Mouse (Mus musculus): ENCODE data around the gene Celsr1. TPM values are rescaled to one million over a fixed set of nuclear protein-coding genes. Genes with fewer than 3 reads are reported as not detected.

Celsr1 gene
- polyA plus RNA-seq, 1 experiment from 2014 or later, result 4.2 TPM

DNA sequence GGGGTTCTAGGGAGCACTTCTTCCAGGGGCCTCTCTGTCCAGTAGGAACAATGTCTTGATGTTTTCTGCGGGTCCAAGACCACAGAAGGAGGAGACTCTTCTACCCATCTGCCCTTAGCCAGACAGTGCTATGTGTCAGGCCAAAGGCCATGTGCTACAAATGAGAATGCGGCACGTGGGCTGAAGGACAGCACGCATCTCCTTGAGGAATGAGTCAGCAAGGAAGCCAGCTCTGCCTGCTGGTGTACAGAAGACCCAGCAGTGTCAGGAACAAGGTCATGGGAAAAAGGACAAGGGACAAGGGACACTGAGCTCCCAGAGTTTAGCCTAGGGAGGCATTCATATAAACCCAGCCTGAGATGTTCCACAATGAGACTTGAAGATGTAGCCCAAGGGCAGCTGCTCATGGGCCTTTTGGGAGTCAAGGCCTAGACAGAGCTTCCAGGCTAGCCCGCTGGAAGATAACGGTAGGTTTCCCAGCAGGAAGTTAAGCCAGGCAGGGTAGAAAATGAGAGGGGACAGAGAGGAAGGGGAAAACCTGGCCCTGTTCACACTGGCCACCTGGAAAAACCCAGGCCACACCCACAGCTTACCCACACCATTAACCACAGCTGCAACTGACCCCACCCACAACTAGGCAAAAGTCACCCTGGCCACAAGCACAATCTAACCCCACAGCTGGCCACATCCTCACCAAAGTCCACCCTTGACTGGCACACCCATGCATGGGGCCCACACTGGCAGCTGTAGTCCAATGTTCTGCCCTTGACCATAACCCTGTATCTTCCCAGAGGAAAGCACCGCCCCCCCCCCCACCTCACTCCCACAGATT, 124.7 kb downstream of the Celsr1 start:
- Histone ChIP-seq H3K9ac (no peak overlapping the region), H3K27ac (replicated peaks) (0 out of 2 replicates have a peak overlapping the region, but pooled peaks have one; percentile 84)

DNA sequence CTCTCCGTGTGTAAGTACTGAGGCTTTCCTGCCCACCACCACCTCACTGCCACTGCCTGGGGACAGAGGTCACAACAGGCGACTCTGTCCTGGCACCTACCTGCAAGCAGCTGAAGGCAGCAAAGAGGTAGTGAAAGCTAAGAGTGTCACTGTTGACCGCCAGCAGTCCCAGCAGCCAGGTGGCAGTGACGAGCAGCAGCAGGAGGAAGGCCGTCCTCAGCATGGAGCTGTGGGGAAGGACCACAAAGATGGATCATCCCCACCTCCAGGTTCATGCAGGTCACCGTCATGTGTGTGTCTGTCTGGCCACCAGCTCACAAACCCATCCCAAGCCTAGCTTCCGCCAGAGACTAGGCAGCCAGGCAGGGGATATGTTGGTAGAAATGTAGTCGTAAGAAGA, 129.8 kb downstream of the Celsr1 start:
- peaks cover 10% of the 10 kb centered on the region; the same call in 1 of the 2 replicates for H3K36me3 ChIP-seq
- no peak overlapping the region for H3K9ac ChIP-seq
- no peak overlapping the region for H3K27ac ChIP-seq (replicated peaks)
- ATAC-seq (ENCODE audit: insufficient number of reproducible peaks, low FRiP score, low TSS enrichment, low read depth), result no peak
- no peak overlapping the region for H3K4me3 ChIP-seq (replicated peaks)
- no peak overlapping the region for H3K4me2 ChIP-seq (replicated peaks)
- no peaks in the 10 kb centered on the region for H3K9me3 ChIP-seq (replicated peaks)
- no peaks in the 10 kb centered on the region for H3K27me3 ChIP-seq
- H3K4me1 ChIP-seq, result no peaks in the 10 kb centered on the region
- 70% methylated on average over 8 of the region's 8 CpGs for WGBS

More for the DNA sequence above, 124.7 kb downstream of the Celsr1 start:
- whole genome bisulfite sequencing, result 89% methylated on average over 7 of the region's 7 CpGs
- no peak for ATAC-seq (ENCODE audit: insufficient number of reproducible peaks, low FRiP score, low TSS enrichment, low read depth)
- Histone ChIP-seq H3K4me3 (replicated peaks) (no peak overlapping the region), H3K36me3 (no peaks in the 10 kb centered on the region), H3K9me3 (replicated peaks) (no peaks in the 10 kb centered on the region), H3K4me2 (replicated peaks) (no peak overlapping the region), H3K4me1 (peaks cover 13% of the 10 kb centered on the region), H3K27me3 (no peaks in the 10 kb centered on the region)

DNA sequence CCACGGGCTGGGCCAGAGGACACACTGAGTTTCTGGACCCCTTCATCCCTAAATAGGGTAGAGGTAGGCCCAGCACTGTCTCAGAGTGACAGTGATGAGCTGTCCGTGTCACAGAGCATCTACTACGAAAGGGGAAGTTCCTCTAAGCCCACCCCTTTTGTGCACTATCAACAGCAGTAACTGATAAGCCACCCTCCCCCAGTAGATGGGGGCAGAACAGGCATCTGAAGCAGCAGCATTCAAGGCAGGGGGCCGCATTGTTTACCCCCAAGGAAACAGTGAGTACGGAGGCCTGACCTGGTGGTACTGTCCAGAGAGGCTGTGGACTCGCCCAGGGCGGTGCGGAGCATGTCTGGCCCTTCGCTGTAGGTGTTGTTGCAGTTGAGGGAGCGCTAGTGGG, 131.1 kb downstream of the Celsr1 start:
- Histone ChIP-seq H3K4me2 (replicated peaks) (no peak overlapping the region), H3K27me3 (no peaks in the 10 kb centered on the region), H3K27ac (replicated peaks) (no peak overlapping the region), H3K4me3 (replicated peaks) (no peak overlapping the region), H3K4me1 (no peaks in the 10 kb centered on the region), H3K9ac (no peak overlapping the region), H3K9me3 (replicated peaks) (no peaks in the 10 kb centered on the region), H3K36me3 (peaks cover 23% of the 10 kb centered on the region)
- ATAC-seq (ENCODE audit: insufficient number of reproducible peaks, low FRiP score, low TSS enrichment, low read depth), result no peak
- WGBS, result 82% methylated on average over 10 of the region's 10 CpGs

DNA sequence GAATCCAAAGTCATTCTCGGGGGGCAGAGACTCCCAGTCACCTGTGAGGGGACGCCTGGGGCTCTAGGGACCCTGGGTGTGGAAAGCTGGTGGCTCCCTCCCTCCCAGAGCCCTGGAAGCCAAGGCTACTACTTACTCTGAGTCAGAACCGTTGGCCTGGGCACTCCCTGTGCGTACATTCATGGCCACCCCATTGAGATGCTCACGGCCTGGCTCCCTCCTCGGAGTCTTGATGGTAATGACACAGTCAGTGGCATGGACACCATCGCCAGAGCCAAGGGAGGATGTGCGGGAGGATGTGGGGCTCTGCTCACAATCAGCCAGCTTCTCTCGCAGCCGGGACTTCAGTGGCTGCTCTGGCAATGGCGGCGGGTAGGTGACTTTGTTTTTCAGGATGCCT, 132.8 kb downstream of the Celsr1 start:
- Histone ChIP-seq H3K9ac (no peak overlapping the region), H3K27ac (replicated peaks) (no peak overlapping the region), H3K27me3 (no peaks in the 10 kb centered on the region), H3K9me3 (replicated peaks) (no peaks in the 10 kb centered on the region), H3K36me3 (peaks cover 40% of the 10 kb centered on the region), H3K4me3 (replicated peaks) (no peak overlapping the region), H3K4me1 (no peaks in the 10 kb centered on the region), H3K4me2 (replicated peaks) (no peak overlapping the region)
- no peak for ATAC-seq (ENCODE audit: insufficient number of reproducible peaks, low FRiP score, low TSS enrichment, low read depth)
- 77% methylated on average over 12 of the region's 12 CpGs for WGBS

DNA sequence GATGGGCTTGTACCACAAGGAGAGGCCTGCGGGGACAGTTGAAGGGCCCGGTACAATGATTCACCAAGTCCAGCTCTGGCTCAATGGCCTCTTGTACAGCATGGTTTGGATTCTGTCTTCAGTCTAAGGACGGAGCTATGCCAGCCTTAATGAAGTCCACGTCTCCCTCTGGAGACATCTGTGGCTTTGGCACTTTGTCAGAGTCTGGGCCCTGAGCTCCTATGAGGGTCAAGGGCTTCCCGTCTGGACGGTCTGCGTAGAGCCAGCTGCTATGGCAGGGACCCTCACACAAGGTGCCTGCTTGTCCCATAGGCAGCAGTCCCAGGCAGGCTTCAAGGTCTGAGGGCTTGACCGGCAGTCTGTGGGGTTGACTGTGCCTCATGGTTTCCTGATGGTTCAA, 133.3 kb downstream of the Celsr1 start:
- H3K9ac ChIP-seq, result no peak overlapping the region
- H3K4me1 ChIP-seq, result no peaks in the 10 kb centered on the region
- peaks cover 45% of the 10 kb centered on the region for H3K36me3 ChIP-seq

DNA sequence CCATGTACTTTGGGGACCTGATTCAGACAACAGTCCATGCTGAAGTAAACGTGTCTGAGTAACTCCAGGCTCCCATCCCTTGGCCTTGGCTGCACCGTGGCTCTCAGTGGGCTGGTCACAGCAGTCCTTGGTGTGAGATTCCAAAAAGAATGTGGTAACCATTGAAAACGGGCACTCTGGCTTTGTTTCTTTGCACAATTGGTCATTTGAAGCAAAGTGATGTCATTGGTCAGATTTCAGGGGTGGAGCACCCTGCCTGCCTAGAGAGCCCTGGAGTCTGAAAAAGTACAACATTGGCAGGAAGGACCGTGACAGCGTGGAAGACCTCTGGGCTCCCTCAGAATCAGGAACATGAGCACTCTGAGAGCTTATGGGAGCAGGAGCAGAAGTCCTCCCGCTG, 134.2 kb downstream of the Celsr1 start:
- no peak overlapping the region for H3K27ac ChIP-seq (replicated peaks)
- H3K4me3 ChIP-seq (replicated peaks), result no peak overlapping the region
- no peak for ATAC-seq (ENCODE audit: insufficient number of reproducible peaks, low FRiP score, low TSS enrichment, low read depth)
- H3K36me3 ChIP-seq, result peaks cover 54% of the 10 kb centered on the region
- H3K27me3 ChIP-seq, result no peaks in the 10 kb centered on the region
- 75% methylated on average over 6 of the region's 6 CpGs for WGBS
- H3K9me3 ChIP-seq (replicated peaks), result no peaks in the 10 kb centered on the region
- no peaks in the 10 kb centered on the region for H3K4me1 ChIP-seq
- H3K9ac ChIP-seq, result no peak overlapping the region
- no peak overlapping the region for H3K4me2 ChIP-seq (replicated peaks)

More for the DNA sequence above, 133.3 kb downstream of the Celsr1 start:
- no peaks in the 10 kb centered on the region for H3K27me3 ChIP-seq
- no peak for ATAC-seq (ENCODE audit: insufficient number of reproducible peaks, low FRiP score, low TSS enrichment, low read depth)
- H3K9me3 ChIP-seq (replicated peaks), result no peaks in the 10 kb centered on the region
- H3K27ac ChIP-seq (replicated peaks), result no peak overlapping the region
- no peak overlapping the region for H3K4me3 ChIP-seq (replicated peaks)
- no peak overlapping the region for H3K4me2 ChIP-seq (replicated peaks)
- 78% methylated on average over 8 of the region's 8 CpGs for WGBS

DNA sequence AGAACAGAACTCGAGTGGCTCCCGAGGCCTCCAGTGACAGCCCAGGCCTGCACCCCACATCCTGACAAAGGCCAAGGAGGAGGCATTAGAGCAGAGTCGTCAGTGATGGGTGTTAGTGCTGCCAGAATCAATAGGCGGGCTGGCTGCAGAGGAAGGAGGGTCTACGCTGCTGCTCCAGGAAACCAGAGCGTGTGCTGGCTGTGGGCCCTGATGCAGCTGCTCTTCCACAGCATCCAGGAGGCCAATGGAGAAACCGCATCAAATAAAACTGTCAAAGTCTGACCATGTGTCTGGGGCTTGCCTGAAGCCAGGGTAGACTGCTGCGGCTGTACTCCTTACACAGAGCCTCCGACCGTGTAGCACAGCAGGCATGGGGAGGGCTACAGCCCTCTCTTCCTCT, 136.5 kb downstream of the Celsr1 start:
- WGBS, result 91% methylated on average over 10 of the region's 10 CpGs
- no peaks in the 10 kb centered on the region for H3K4me1 ChIP-seq
- no peak overlapping the region for H3K9ac ChIP-seq
- ATAC-seq (ENCODE audit: insufficient number of reproducible peaks, low FRiP score, low TSS enrichment, low read depth), result no peak
- H3K4me2 ChIP-seq (replicated peaks), result no peak overlapping the region
- no peak overlapping the region for H3K4me3 ChIP-seq (replicated peaks)
- H3K36me3 ChIP-seq, result peaks cover 77% of the 10 kb centered on the region
- no peaks in the 10 kb centered on the region for H3K27me3 ChIP-seq
- H3K27ac ChIP-seq (replicated peaks), result no peak overlapping the region
- H3K9me3 ChIP-seq (replicated peaks), result no peaks in the 10 kb centered on the region

DNA sequence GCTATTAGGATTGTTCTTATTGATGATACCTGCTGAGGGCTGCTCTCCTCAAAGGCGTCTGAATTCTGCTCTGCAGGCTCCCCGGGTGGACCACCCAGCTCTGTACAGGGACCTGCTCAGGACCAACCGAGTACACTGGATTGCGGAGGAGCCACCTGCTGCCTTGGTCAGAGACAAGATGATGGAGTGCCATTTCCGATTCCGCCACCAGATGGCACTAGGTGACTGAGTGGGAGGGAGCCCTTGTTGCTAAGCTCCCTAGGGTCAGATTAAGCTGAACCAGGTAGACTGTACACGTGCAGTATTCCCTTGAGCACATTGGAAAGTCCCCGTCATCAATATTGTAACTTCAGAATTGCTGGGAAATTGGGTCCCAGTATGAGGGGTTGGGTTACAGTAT, 137.3 kb downstream of the Celsr1 start:
- H3K4me2 ChIP-seq (replicated peaks), result no peak overlapping the region
- H3K36me3 ChIP-seq, result peaks cover 79% of the 10 kb centered on the region
- no peak overlapping the region for H3K9ac ChIP-seq
- H3K27ac ChIP-seq (replicated peaks), result no peak overlapping the region
- H3K4me1 ChIP-seq, result no peaks in the 10 kb centered on the region
- ATAC-seq (ENCODE audit: insufficient number of reproducible peaks, low FRiP score, low TSS enrichment, low read depth), result no peak
- WGBS, result 17% methylated on average over 8 of the region's 8 CpGs
- no peak overlapping the region for H3K4me3 ChIP-seq (replicated peaks)
- H3K27me3 ChIP-seq, result no peaks in the 10 kb centered on the region
- H3K9me3 ChIP-seq (replicated peaks), result no peaks in the 10 kb centered on the region

DNA sequence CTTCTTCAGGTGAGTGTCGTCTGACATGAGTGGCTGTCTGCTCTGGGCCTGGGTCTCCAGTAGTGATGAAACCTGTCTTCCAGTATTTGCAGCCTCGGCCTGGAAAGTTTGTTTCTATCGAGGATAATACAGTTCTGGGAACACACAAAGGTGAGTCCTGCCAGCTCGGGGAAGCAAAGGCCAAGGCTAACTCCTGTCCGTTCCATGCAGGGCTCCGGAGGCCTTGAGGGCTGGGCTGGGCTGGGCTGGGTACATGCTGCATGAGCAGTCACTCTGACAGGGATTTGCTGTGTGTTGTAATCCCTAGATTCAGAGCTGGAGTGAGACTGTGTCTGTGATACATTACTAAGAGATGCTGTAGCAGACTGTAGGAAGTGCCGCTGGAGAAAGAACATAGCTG, 139.7 kb downstream of the Celsr1 start:
- no peak for ATAC-seq (ENCODE audit: insufficient number of reproducible peaks, low FRiP score, low TSS enrichment, low read depth)
- Histone ChIP-seq H3K27ac (replicated peaks) (no peak overlapping the region), H3K4me3 (replicated peaks) (no peak overlapping the region), H3K4me2 (replicated peaks) (no peak overlapping the region), H3K9ac (no peak overlapping the region), H3K27me3 (no peaks in the 10 kb centered on the region), H3K9me3 (replicated peaks) (no peaks in the 10 kb centered on the region), H3K36me3 (peaks cover 93% of the 10 kb centered on the region), H3K4me1 (no peaks in the 10 kb centered on the region)
- 89% methylated on average over 7 of the region's 7 CpGs for WGBS

DNA sequence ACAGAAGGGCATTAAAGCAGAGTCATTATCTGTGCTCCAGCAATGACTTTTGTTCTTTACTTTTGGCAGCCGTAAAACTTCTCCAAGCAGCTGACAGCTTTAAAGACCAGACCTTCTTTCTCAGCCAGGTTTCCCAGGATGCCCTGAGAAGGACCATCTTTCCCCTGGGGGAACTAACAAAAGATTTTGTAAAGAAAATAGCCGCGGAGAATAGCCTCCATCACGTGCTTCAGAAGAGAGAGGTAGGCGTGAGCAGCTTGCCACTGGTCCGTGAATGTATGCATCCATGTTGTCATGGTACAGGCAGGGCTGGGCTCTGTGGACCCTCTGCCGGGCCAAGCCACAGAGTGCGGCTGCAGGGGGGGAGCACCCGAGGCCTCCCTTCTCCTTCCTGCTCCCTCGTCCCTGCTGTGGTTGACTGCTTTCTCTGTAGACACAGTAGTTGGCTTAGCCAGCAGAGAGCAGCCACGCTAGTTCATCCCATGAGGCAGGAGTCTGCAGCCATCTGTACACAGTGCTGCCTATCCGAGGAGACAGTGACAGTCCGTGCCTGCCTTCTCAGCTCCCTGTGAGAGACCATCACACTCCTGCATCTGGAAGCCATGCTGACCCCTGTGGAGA, 141.0 kb downstream of the Celsr1 start:
- Histone ChIP-seq H3K4me3 (replicated peaks) (no peak overlapping the region), H3K36me3 (peaks cover 87% of the 10 kb centered on the region), H3K4me2 (replicated peaks) (no peak overlapping the region), H3K27ac (replicated peaks) (no peak overlapping the region), H3K27me3 (no peaks in the 10 kb centered on the region), H3K9ac (no peak overlapping the region), H3K4me1 (no peaks in the 10 kb centered on the region), H3K9me3 (replicated peaks) (no peaks in the 10 kb centered on the region)
- WGBS, result 80% methylated on average over 13 of the region's 13 CpGs
- no peak for ATAC-seq (ENCODE audit: insufficient number of reproducible peaks, low FRiP score, low TSS enrichment, low read depth)

DNA sequence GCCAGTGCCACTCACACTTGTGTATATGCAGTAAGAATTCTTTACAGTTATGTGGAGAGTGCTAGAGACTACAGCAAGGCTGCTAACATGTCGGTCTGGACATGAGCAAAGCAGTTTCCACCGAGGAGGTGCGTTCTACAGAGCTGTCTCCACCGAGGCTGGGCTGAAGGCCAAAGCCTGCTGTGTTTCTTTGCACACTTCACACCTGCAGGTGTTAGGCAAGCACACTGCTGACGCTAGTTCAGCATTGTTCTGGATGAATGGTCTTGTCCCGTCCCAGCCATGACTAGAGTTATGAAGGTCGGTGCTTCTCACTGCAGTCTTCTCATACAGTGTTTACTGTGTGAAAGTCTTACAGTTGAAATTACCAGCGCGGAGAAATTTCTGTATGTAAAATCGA, 141.6 kb downstream of the Celsr1 start:
- H3K9me3 ChIP-seq (replicated peaks), result no peaks in the 10 kb centered on the region
- H3K4me2 ChIP-seq (replicated peaks), result no peak overlapping the region
- H3K9ac ChIP-seq, result no peak overlapping the region
- peaks cover 81% of the 10 kb centered on the region for H3K36me3 ChIP-seq
- no peak for ATAC-seq (ENCODE audit: insufficient number of reproducible peaks, low FRiP score, low TSS enrichment, low read depth)
- no peak overlapping the region for H3K4me3 ChIP-seq (replicated peaks)
- WGBS, result 88% methylated on average over 10 of the region's 10 CpGs
- H3K27me3 ChIP-seq, result no peaks in the 10 kb centered on the region
- H3K4me1 ChIP-seq, result no peaks in the 10 kb centered on the region
- H3K27ac ChIP-seq (replicated peaks), result no peak overlapping the region
